Mouse (Mus musculus) lung, embryonic 16.5 days (tissue): ENCODE results near the gene Artn. TPM values are rescaled to one million over a fixed set of nuclear protein-coding genes. Genes with fewer than 3 reads are reported as not detected.

Experiments
- ATAC-seq: fragments of 200-750 bp; cut with Nextera tagmentation; 2 replicates; pipeline ENCODE4 v1.8.0; 2017; ENCODE audit warnings: low read depth, mild to moderate bottlenecking, moderate library complexity
- H3K27ac ChIP-seq: fragments of 300-500 bp; sonication (generic); 2 replicates; pipeline ENCODE4 v1.5.1; 2014; ENCODE audit warnings: mild to moderate bottlenecking, control low read depth, low read length
- H3K27me3 ChIP-seq: fragments of 300-500 bp; sonication (generic); 2 replicates; pipeline ENCODE4 v1.6.1; 2014; ENCODE audit warnings: low read depth, low read length, mixed read lengths; ENCODE audit not compliant: control insufficient read depth, insufficient read depth
- H3K36me3 ChIP-seq: fragments of 300-500 bp; sonication (generic); 2 replicates; pipeline ENCODE4 v1.6.1; 2014; ENCODE audit warnings: low read length; ENCODE audit not compliant: control insufficient read depth, insufficient read depth
- H3K4me1 ChIP-seq: fragments of 300-500 bp; sonication (generic); replicated peaks from 2 replicates; pipeline ENCODE4 v1.6.1; 2014; ENCODE audit warnings: low read length, mixed read lengths; ENCODE audit not compliant: control insufficient read depth, insufficient read depth
- H3K4me2 ChIP-seq: fragments of 300-500 bp; sonication (generic); 2 replicates; pipeline ENCODE4 v1.6.1; 2014; ENCODE audit warnings: low read depth, low read length, control low read depth
- H3K4me3 ChIP-seq: fragments of 300-500 bp; sonication (generic); 2 replicates; pipeline ENCODE4 v1.5.1; 2014; ENCODE audit warnings: mild to moderate bottlenecking, low read length, control low read depth
- H3K9ac ChIP-seq: fragments of 300-500 bp; sonication (generic); 2 replicates; pipeline ENCODE4 v1.6.1; 2014; ENCODE audit warnings: low read length, control low read depth
- H3K9me3 ChIP-seq: fragments of 300-500 bp; sonication (generic); 2 replicates; pipeline ENCODE4 v1.6.1; 2016; ENCODE audit warnings: low read length; ENCODE audit not compliant: control insufficient read depth
- WGBS: fragments of 180-500 bp; shearing (Covaris S2); extraction: QIAGEN DNeasy Blood & Tissue Kit; methylation state at CpG from one replicate; pipeline ENCODE4 v1.1.7; 2014; 5-methylcytosine and 5-hydroxymethylcytosine counted together
- polyA plus RNA-seq: library from polyadenylated mRNA; unstranded; fragments of >200 nt; fragmentation: Nextera tagmentation; extraction: Ambion mirVana; gene quantifications from 2 replicates; pipeline ENCODE4 v1.2.1, GENCODE M21; 2015

Artn gene
- 3.2 and 3.7 TPM in 2 replicates for polyA plus RNA-seq

DNA sequence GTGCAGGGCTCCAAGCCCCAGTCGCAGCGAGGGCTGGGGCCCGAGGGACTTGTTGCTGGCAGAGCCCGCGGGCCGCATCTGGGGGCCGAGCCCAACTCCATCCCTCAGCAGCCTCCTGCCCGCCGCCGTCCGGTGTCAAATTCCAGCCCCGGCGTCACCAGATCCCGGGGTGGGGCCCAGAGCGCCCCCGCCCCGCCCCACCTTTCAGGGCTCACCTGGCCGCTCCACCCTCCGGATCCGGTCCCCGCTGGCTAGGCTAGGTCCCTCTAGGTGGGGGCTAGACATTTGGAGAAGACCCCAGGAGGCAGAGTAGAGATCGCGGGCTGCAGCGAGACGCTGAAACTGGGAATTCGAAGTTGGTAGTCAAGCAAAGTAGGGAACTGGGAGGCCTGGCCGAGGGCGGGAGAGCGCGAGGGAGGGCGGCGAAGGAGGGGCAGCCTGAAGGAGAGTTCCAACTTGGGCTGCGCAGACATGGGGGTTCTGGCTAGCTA is at the start of gene Artn:
Gene Artn, minus strand, starts transcription at position 373 of the 491 bp plus-strand sequence.
- Histone ChIP-seq H3K4me1 (peaks cover 15% of the 10 kb centered on the region), H3K27me3 (peaks cover 26% of the 10 kb centered on the region), H3K4me3 (peak within 1 kb of the TSS; percentile 47), H3K9me3 (no peaks in the 10 kb centered on the region), H3K9ac (peak within 1 kb of the TSS; percentile 41), H3K36me3 (no peaks in the 10 kb centered on the region), H3K27ac (peak within 1 kb of the TSS; percentile 4), H3K4me2 (peak within 1 kb of the TSS; percentile 66)
- ATAC-seq = peak; percentile 65
- WGBS = 1% methylated on average over 33 of the region's 33 CpGs

DNA sequence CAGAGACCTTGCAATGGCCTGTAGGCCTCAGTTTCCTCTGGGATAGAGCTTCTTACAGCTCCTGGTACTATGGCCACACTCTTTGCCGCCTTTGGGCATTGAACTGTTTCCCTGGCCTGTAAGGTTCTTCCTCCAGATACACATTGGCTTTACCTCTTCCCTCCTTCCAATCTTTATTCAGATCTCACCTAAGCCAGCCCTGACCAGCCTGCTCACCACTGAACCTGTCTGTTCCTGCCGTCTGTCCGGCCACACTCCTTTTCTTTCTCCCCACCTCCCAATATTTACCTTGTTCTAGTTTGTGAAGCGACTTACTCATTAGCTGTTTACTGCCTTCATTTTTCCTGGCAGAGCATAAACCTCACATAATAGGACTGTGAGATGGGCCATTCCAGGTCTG is 49.6 kb upstream of the Artn start:
- 80% methylated on average over 4 of the region's 4 CpGs for WGBS
- no peak overlapping the region for H3K27ac ChIP-seq
- H3K4me1 ChIP-seq = 0 out of 2 replicates have a peak, but pooled peaks cover 2% of the 10 kb centered on the region

DNA sequence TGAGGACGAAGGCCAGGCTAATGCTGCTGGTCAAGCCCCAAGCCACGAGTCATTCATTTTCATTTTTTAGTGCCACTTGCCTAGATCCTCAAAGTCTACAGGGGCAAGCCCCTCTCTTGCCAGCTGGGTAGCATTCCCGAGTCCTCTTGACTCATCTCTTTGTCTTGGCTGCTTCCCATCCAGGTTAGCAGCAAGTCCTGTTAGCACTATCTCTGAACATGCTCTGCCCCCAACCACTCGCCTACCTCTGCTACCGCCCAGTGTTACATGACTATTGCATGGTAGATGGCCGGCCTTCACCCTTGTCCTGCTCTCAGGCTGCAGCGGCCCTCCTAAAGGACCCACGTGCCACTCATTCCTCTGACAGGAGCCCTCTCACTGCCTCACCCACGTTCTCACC is 48.7 kb upstream of the Artn start:
- Histone ChIP-seq H3K27me3 (no peaks in the 10 kb centered on the region), H3K36me3 (no peaks in the 10 kb centered on the region), H3K9ac (no peak overlapping the region), H3K27ac (no peak overlapping the region), H3K4me1 (0 out of 2 replicates have a peak, but pooled peaks cover 2% of the 10 kb centered on the region), H3K4me3 (no peak overlapping the region), H3K4me2 (no peak overlapping the region), H3K9me3 (no peaks in the 10 kb centered on the region)
- no peak for ATAC-seq
- WGBS = 87% methylated on average over 9 of the region's 9 CpGs

More for the DNA sequence above, 49.6 kb upstream of the Artn start:
- Histone ChIP-seq H3K9ac (no peak overlapping the region), H3K9me3 (no peaks in the 10 kb centered on the region), H3K36me3 (no peaks in the 10 kb centered on the region), H3K4me3 (no peak overlapping the region), H3K27me3 (no peaks in the 10 kb centered on the region), H3K4me2 (no peak overlapping the region)
- no peak for ATAC-seq

DNA sequence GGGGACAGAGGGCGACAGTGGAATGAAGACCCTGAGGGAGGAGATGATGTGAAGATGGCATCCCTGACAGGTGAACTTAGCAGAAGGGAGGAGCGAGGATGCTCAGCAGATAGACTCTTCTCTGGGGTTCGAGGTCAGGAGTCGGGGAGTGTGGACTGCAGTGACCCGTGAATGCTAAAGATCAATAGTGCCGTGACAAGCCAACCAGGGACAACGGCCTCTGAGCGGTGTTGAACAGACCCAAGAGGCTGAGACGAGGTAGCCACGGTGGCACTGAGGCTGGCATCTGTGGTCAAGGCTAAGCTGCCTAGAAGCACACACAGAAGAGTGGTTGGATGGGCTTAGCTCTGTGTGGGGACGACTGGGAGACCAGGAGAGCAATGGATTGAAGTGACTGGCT is 48.3 kb upstream of the Artn start:
- H3K4me1 ChIP-seq = 0 out of 2 replicates have a peak, but pooled peaks cover 2% of the 10 kb centered on the region
- H3K27ac ChIP-seq = no peak overlapping the region
- H3K27me3 ChIP-seq = no peaks in the 10 kb centered on the region
- H3K9me3 ChIP-seq = no peaks in the 10 kb centered on the region
- no peak overlapping the region for H3K4me2 ChIP-seq
- no peak for ATAC-seq
- WGBS = 81% methylated on average over 11 of the region's 11 CpGs
- H3K4me3 ChIP-seq = no peak overlapping the region
- H3K9ac ChIP-seq = no peak overlapping the region
- no peaks in the 10 kb centered on the region for H3K36me3 ChIP-seq

DNA sequence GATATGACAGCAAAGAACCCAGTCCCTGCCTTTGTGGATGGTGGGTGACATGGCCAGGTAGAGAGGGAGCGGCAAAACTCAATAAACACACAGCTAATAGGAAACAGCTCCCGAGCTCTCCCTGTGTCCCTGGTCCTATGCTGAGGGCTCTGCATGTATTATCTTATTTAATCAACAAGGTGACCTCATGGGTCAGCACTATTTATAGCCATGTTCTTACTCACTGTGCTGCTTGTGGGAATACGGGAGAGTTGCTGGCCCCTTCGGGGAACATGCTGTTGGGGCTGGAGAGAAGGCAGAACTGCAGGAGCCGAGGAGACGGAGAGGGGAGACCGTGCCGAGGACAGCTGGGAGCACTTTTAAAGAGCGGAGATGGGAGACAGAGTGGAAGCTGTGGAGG is 47.8 kb upstream of the Artn start:
- 66% methylated on average over 9 of the region's 9 CpGs for WGBS
- H3K9ac ChIP-seq = no peak overlapping the region
- no peaks in the 10 kb centered on the region for H3K9me3 ChIP-seq
- no peaks in the 10 kb centered on the region for H3K4me1 ChIP-seq
- H3K27me3 ChIP-seq = no peaks in the 10 kb centered on the region
- H3K4me2 ChIP-seq = no peak overlapping the region
- no peak overlapping the region for H3K4me3 ChIP-seq
- H3K27ac ChIP-seq = no peak overlapping the region
- ATAC-seq = no peak
- H3K36me3 ChIP-seq = no peaks in the 10 kb centered on the region

DNA sequence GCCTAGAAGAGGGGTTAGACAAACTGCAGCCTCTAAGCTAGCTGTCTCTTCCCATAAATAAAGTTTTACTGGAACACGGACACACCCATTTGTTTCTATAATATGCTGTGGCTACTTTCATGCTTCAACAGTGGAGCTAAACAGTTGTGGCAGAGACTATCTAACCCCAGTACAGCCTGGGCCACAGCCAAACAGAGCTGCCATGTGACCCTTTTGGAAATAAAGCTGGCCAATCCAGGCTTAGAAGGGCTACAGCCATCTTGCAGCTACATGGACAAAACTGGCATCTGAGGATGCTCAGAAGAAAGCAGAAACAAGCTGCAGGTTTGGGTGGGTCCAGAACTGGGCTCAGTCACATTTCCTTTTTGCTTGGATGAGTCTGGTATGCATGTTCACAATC is 46.3 kb upstream of the Artn start:
- Histone ChIP-seq H3K9ac (no peak overlapping the region), H3K27me3 (no peaks in the 10 kb centered on the region), H3K9me3 (no peaks in the 10 kb centered on the region), H3K4me1 (no peaks in the 10 kb centered on the region), H3K36me3 (no peaks in the 10 kb centered on the region), H3K4me2 (no peak overlapping the region), H3K27ac (no peak overlapping the region), H3K4me3 (no peak overlapping the region)
- 56% methylated on average over 1 of the region's 1 CpGs for WGBS
- ATAC-seq = no peak

DNA sequence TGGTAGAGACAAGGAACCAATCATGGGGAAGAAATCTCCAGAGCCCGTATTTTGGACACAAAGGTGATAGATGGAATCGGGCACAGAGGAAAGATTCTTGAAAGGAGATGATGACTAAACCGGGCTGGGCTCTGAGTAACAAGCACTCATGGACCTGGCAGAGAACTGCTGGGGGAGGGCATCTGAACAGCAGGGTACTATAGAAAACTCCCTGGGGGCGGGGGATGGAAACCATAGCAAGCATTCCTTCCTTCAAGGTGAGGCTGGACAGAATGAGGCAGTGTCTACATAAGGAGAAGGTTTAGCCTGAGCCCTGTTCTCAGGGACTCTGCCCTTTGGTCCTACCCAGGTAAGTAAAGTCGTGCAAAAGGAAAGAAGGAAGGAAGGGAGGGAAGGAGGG is 45.2 kb upstream of the Artn start:
- WGBS = 45% methylated on average over 5 of the region's 5 CpGs
- Histone ChIP-seq H3K27me3 (no peaks in the 10 kb centered on the region), H3K4me1 (no peaks in the 10 kb centered on the region), H3K4me2 (no peak overlapping the region), H3K36me3 (no peaks in the 10 kb centered on the region), H3K9ac (no peak overlapping the region), H3K9me3 (no peaks in the 10 kb centered on the region), H3K4me3 (no peak overlapping the region), H3K27ac (no peak overlapping the region)
- ATAC-seq = peak; percentile 73; the same call in 1 of the 2 replicates

DNA sequence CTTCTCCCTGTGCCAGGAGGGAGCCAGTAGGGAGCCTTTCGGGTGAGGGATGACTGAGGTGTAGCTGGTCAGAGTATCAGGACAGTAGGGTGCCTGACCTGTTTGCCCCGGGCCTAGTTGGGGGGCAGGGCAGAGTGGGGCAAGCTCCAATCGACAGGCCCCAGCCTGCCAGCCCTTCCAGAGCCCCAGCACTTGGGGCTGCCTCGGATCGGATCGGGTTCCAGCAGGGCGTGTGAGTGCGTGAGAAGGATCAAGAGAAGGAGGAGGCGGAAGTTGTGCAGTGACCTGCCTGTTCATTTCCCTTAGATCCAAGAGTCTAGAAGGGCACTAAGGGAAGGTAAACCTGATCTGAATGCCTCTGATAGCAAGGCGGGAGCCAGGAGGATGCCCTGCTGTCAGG is 43.4 kb upstream of the Artn start:
- no peak overlapping the region for H3K9ac ChIP-seq
- no peak for ATAC-seq
- 40% methylated on average over 10 of the region's 10 CpGs for WGBS

DNA sequence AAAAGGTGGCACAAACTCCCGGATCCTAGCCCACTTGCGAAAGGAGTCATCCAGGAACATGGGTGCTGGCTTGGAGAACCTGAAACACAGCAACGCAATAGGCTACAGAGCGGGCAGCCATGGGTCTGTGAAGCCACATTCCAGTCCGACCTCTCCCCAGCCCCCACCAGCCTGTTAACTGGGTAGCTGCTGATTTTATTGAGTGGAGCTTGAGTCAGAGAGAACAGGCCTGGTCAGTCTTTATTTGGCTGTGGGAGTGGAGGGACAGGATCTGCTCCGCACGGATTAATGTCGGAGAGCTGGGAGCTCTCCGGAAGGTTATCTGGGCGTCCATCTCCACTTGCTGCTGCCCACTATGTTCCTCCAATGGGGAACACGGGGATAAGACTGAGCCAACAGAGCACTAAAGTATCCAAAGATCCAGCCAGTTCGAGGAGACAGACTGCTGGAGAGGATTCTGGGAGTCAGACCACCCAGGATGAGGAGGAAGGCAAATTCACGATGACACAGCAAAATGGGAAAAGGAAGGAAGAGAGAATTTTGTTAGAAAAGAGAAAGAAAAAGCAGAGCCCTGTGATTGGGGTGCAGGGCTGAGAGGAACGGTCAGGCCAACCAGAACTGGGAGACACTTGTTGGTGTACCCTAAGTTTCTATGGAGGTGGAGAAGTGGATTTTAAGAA is 34.9 kb upstream of the Artn start:
- H3K9ac ChIP-seq = no peak overlapping the region; the same call in 1 of the 2 replicates
- H3K27ac ChIP-seq = 0 out of 2 replicates have a peak overlapping the region, but pooled peaks have one; percentile 13
- H3K9me3 ChIP-seq = no peaks in the 10 kb centered on the region
- H3K4me1 ChIP-seq = peaks cover 6% of the 10 kb centered on the region; the same call in 1 of the 2 replicates
- WGBS = 54% methylated on average over 14 of the region's 14 CpGs
- H3K27me3 ChIP-seq = no peaks in the 10 kb centered on the region
- no peak overlapping the region for H3K4me2 ChIP-seq
- ATAC-seq = peak; percentile 34
- no peak overlapping the region for H3K4me3 ChIP-seq
- 0 out of 2 replicates have a peak, but pooled peaks cover 2% of the 10 kb centered on the region for H3K36me3 ChIP-seq

More for the DNA sequence above, 43.4 kb upstream of the Artn start:
- H3K4me2 ChIP-seq = no peak overlapping the region
- H3K36me3 ChIP-seq = no peaks in the 10 kb centered on the region
- H3K27ac ChIP-seq = no peak overlapping the region
- no peaks in the 10 kb centered on the region for H3K27me3 ChIP-seq
- no peaks in the 10 kb centered on the region for H3K4me1 ChIP-seq
- H3K4me3 ChIP-seq = no peak overlapping the region
- no peaks in the 10 kb centered on the region for H3K9me3 ChIP-seq
